Mouse (Mus musculus): ENCODE results near the gene Ap3b2. TPM values are rescaled to one million over a fixed set of nuclear protein-coding genes. Genes with fewer than 3 reads are reported as not detected.

Gene Ap3b2
- polyA plus RNA-seq, 1 experiment from 2014 or later: 0.88 TPM

- Histone ChIP-seq H3K27me3 (peaks cover 36% of the 10 kb centered on the region), H3K4me2 (no peak overlapping the region), H3K9me3 (replicated peaks) (no peaks in the 10 kb centered on the region), H3K36me3 (no peaks in the 10 kb centered on the region), H3K27ac (no peak overlapping the region), H3K9ac (no peak overlapping the region), H3K4me3 (no peak overlapping the region), H3K4me1 (replicated peaks) (0 out of 2 replicates have a peak, but pooled peaks cover 2% of the 10 kb centered on the region)
- ATAC-seq (replicated peaks; ENCODE audit: insufficient number of reproducible peaks, insufficient read depth, low FRiP score, low read depth): no peak
- 64% methylated on average over 3 of the region's 3 CpGs for WGBS
These were observed 18.5 kb downstream of the Ap3b2 start for GRCm38 (mm10) chr7:81475221-81475620.

GRCm38 (mm10) chr7:81464906-81465450 lies 28.7 kb downstream of the Ap3b2 start:
- no peak for ATAC-seq (replicated peaks; ENCODE audit: insufficient number of reproducible peaks, insufficient read depth, low FRiP score, low read depth)
- no peaks in the 10 kb centered on the region for H3K4me1 ChIP-seq (replicated peaks)
- no peak overlapping the region for H3K27ac ChIP-seq
- no peaks in the 10 kb centered on the region for H3K36me3 ChIP-seq
- no peak overlapping the region for H3K9ac ChIP-seq
- H3K4me2 ChIP-seq: no peak overlapping the region
- no peak overlapping the region for H3K4me3 ChIP-seq
- H3K9me3 ChIP-seq (replicated peaks): no peaks in the 10 kb centered on the region
- 60% methylated on average over 9 of the region's 9 CpGs for WGBS
- H3K27me3 ChIP-seq: peaks cover 17% of the 10 kb centered on the region

GRCm38 (mm10) chr7:81464116-81464515 lies 29.6 kb downstream of the Ap3b2 start:
- ATAC-seq (replicated peaks; ENCODE audit: insufficient number of reproducible peaks, insufficient read depth, low FRiP score, low read depth): 0 out of 2 replicates have a peak, but pooled peaks have one; percentile 18
- WGBS: 5% methylated on average over 4 of the region's 4 CpGs

GRCm38 (mm10) chr7:81462815-81463214 lies 30.9 kb downstream of the Ap3b2 start:
- 69% methylated on average over 3 of the region's 3 CpGs for WGBS
- Histone ChIP-seq H3K4me1 (replicated peaks) (no peaks in the 10 kb centered on the region), H3K4me3 (no peak overlapping the region), H3K27me3 (peaks cover 31% of the 10 kb centered on the region), H3K27ac (no peak overlapping the region), H3K36me3 (no peaks in the 10 kb centered on the region), H3K9me3 (replicated peaks) (no peaks in the 10 kb centered on the region), H3K4me2 (no peak overlapping the region), H3K9ac (no peak overlapping the region)
- no peak for ATAC-seq (replicated peaks; ENCODE audit: insufficient number of reproducible peaks, insufficient read depth, low FRiP score, low read depth)

More at GRCm38 (mm10) chr7:81464116-81464515, 29.6 kb downstream of the Ap3b2 start:
- Histone ChIP-seq H3K36me3 (no peaks in the 10 kb centered on the region), H3K4me2 (no peak overlapping the region), H3K27me3 (peaks cover 19% of the 10 kb centered on the region), H3K9ac (no peak overlapping the region), H3K9me3 (replicated peaks) (no peaks in the 10 kb centered on the region), H3K4me1 (replicated peaks) (no peaks in the 10 kb centered on the region), H3K27ac (no peak overlapping the region), H3K4me3 (no peak overlapping the region)

GRCm38 (mm10) chr7:81455155-81455651 lies 38.5 kb downstream of the Ap3b2 start, which contains the start of gene Cpeb1:
Cpeb1 (minus strand) TSS chr7:81455465.
- Histone ChIP-seq H3K36me3 (no peaks in the 10 kb centered on the region), H3K4me3 (peak within 1 kb of the TSS; percentile 61), H3K4me1 (replicated peaks) (peaks cover 25% of the 10 kb centered on the region), H3K27me3 (peaks cover 82% of the 10 kb centered on the region), H3K27ac (no peak within 1 kb of the TSS), H3K9me3 (replicated peaks) (no peaks in the 10 kb centered on the region), H3K9ac (peak within 1 kb of the TSS; percentile 43), H3K4me2 (peak within 1 kb of the TSS; percentile 94)
- 0 out of 2 replicates have a peak, but pooled peaks have one; percentile 61 for ATAC-seq (replicated peaks; ENCODE audit: insufficient number of reproducible peaks, insufficient read depth, low FRiP score, low read depth)
- under 1% methylated on average over 28 of the region's 28 CpGs for WGBS

- Histone ChIP-seq H3K9ac (peak overlapping the region; percentile 43), H3K4me2 (peak overlapping the region; percentile 94), H3K36me3 (no peaks in the 10 kb centered on the region), H3K27me3 (peaks cover 87% of the 10 kb centered on the region), H3K27ac (no peak overlapping the region), H3K4me1 (replicated peaks) (peaks cover 25% of the 10 kb centered on the region), H3K4me3 (peak overlapping the region; percentile 61), H3K9me3 (replicated peaks) (no peaks in the 10 kb centered on the region)
- WGBS: 1% methylated on average over 77 of the region's 87 CpGs
- ATAC-seq (replicated peaks; ENCODE audit: insufficient number of reproducible peaks, insufficient read depth, low FRiP score, low read depth): peak; percentile 37; the same call in 1 of the 2 replicates
These were observed 39.2 kb downstream of the Ap3b2 start for GRCm38 (mm10) chr7:81454331-81455039.

GRCm38 (mm10) chr7:81453443-81454274 lies 40.1 kb downstream of the Ap3b2 start:
- no peak overlapping the region for H3K9ac ChIP-seq
- 4% methylated on average over 71 of the region's 84 CpGs for WGBS
- no peak for ATAC-seq (replicated peaks; ENCODE audit: insufficient number of reproducible peaks, insufficient read depth, low FRiP score, low read depth)

GRCm38 (mm10) chr7:81452971-81453441 lies 40.7 kb downstream of the Ap3b2 start:
- H3K4me2 ChIP-seq: peak overlapping the region; percentile 94
- ATAC-seq (replicated peaks; ENCODE audit: insufficient number of reproducible peaks, insufficient read depth, low FRiP score, low read depth): no peak

More at GRCm38 (mm10) chr7:81453443-81454274, 40.1 kb downstream of the Ap3b2 start:
- H3K4me3 ChIP-seq: peak overlapping the region; percentile 61
- no peak overlapping the region for H3K27ac ChIP-seq
- H3K9me3 ChIP-seq (replicated peaks): no peaks in the 10 kb centered on the region
- H3K27me3 ChIP-seq: peaks cover 89% of the 10 kb centered on the region
- no peaks in the 10 kb centered on the region for H3K36me3 ChIP-seq
- peak overlapping the region; percentile 94 for H3K4me2 ChIP-seq
- peaks cover 25% of the 10 kb centered on the region for H3K4me1 ChIP-seq (replicated peaks)

More at GRCm38 (mm10) chr7:81452971-81453441, 40.7 kb downstream of the Ap3b2 start:
- Histone ChIP-seq H3K4me1 (replicated peaks) (peaks cover 25% of the 10 kb centered on the region), H3K9ac (no peak overlapping the region), H3K27ac (no peak overlapping the region), H3K36me3 (no peaks in the 10 kb centered on the region), H3K4me3 (peak overlapping the region; percentile 61), H3K9me3 (replicated peaks) (no peaks in the 10 kb centered on the region), H3K27me3 (peaks cover 86% of the 10 kb centered on the region)
- 5% methylated on average over 21 of the region's 21 CpGs for WGBS

MicroRNAs within 50 kb of the gene (microRNA counts, 519-probe panel; counts per million panel counts)
- microRNA mmu-miR-1839-3p (1,277 counts per million, percentile 6 among the panel's probes with 10 or more counts), microRNA mmu-miR-1839-5p (2,721 counts per million, percentile 64 among the panel's probes with 10 or more counts)

Other genes starting within 250 kb of the Ap3b2 start
- 766 and 842 TPM in 2 replicates for gene Rps17, start 148.7 kb downstream of the Ap3b2 start, polyA plus RNA-seq (2015; fragmentation: Nextera tagmentation; extraction: Ambion mirVana)
- 1.9 and 3.7 TPM in 2 replicates for gene Cpeb1, start 38.5 kb downstream of the Ap3b2 start, polyA plus RNA-seq (2015; fragmentation: Nextera tagmentation; extraction: Ambion mirVana)
- gene BC048679, start 4.4 kb upstream of the Ap3b2 start, polyA plus RNA-seq (2015; fragmentation: Nextera tagmentation; extraction: Ambion mirVana): not detected in 2 replicates
- 66.9 and 70.2 TPM in 2 replicates for gene Fsd2, start 73.0 kb upstream of the Ap3b2 start, polyA plus RNA-seq (2015; fragmentation: Nextera tagmentation; extraction: Ambion mirVana)
- 4.6 and 4.9 TPM in 2 replicates for gene Whamm, start 77.3 kb upstream of the Ap3b2 start, polyA plus RNA-seq (2015; fragmentation: Nextera tagmentation; extraction: Ambion mirVana)
- 59.5 and 63.4 TPM in 2 replicates for gene Homer2, start 213.6 kb upstream of the Ap3b2 start, polyA plus RNA-seq (2015; fragmentation: Nextera tagmentation; extraction: Ambion mirVana)